Mouse (Mus musculus): ENCODE results near the gene Rpl27. TPM values are rescaled to one million over a fixed set of nuclear protein-coding genes. Genes with fewer than 3 reads are reported as not detected.
"Not testable (repeated sequence)": the region's sequence is repeated elsewhere in the genome, so short reads cannot be mapped to it uniquely, and the experiment has no call there.

The Rpl27 gene
- polyA plus RNA-seq, 1 experiment from 2014 or later, result 185 TPM

DNA sequence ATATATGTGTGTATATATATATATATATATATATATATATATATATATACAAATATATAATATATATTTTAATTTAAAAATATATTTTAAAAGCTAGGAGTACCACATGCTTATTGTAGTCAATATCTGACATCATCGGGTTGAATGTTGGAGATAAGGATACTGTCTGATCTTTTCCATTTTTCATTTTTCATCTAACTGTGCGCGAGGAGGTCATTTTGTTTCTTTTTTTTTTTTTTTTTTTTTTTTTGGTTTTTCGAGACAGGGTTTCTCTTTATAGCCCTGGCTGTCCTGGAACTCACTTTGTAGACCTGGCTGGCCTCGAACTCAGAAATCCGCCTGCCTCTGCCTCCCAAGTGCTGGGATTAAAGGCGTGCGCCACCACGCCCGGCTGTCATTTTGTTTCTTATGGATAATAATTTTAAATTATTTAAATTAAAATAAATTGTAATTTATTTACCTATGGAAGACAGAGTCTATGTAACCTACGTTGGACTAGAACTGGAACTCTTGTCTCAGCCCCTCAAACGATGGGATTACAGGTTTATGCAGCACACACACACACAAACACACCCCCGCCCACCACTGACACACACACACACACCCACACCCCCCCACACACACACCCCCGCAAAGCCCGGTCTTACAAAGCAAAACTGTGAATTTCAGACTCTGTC lies 510 bp upstream of the Rpl27 start:
- H3K4me1 ChIP-seq (ENCODE audit: control insufficient read depth, insufficient read depth, low read length), result peaks cover 14% of the 10 kb centered on the region
- not testable (repeated sequence) for H3K27me3 ChIP-seq (ENCODE audit: control insufficient read depth, insufficient read depth, low read depth, low read length); H3K9me3 ChIP-seq (replicated peaks; ENCODE audit: control insufficient read depth, low read length, poor library complexity, severe bottlenecking); H3K9ac ChIP-seq (ENCODE audit: low read depth, low read length)
- H3K4me2 ChIP-seq (ENCODE audit: low read length), result peak overlapping the region; percentile 49
- WGBS, result 36% methylated on average over 14 of the region's 15 CpGs
- peak overlapping the region; percentile 58; the same call in 1 of the 2 replicates for H3K27ac ChIP-seq (ENCODE audit: low read length)
- ATAC-seq, result peak; percentile 65; the same call in 1 of the 2 replicates
- peaks cover 16% of the 10 kb centered on the region for H3K36me3 ChIP-seq (ENCODE audit: control insufficient read depth, insufficient read depth, low read length)
- peak overlapping the region; percentile 59 for H3K4me3 ChIP-seq (ENCODE audit: low read depth, low read length)

- Histone ChIP-seq H3K4me1 (ENCODE audit: control insufficient read depth, insufficient read depth, low read length) (peaks cover 14% of the 10 kb centered on the region), H3K27ac (ENCODE audit: low read length) (peak overlapping the region; percentile 86), H3K4me3 (ENCODE audit: low read depth, low read length) (peak overlapping the region; percentile 59), H3K27me3 (ENCODE audit: control insufficient read depth, insufficient read depth, low read depth, low read length) (no peaks in the 10 kb centered on the region), H3K4me2 (ENCODE audit: low read length) (peak overlapping the region; percentile 84), H3K9ac (ENCODE audit: low read depth, low read length) (peak overlapping the region; percentile 69), H3K9me3 (replicated peaks; ENCODE audit: control insufficient read depth, low read length, poor library complexity, severe bottlenecking) (no peaks in the 10 kb centered on the region), H3K36me3 (ENCODE audit: control insufficient read depth, insufficient read depth, low read length) (peaks cover 16% of the 10 kb centered on the region)
- ATAC-seq, result peak; percentile 8; the same call in 1 of the 2 replicates
- 1% methylated on average over 14 of the region's 14 CpGs for WGBS
Measured at GRCm38 (mm10) chr11:101442760-101443159, 662 bp downstream of the Rpl27 start.

- Histone ChIP-seq H3K4me1 (ENCODE audit: control insufficient read depth, insufficient read depth, low read length) (peaks cover 14% of the 10 kb centered on the region), H3K9ac (ENCODE audit: low read depth, low read length) (no peak overlapping the region)
Measured at GRCm38 (mm10) chr11:101446319-101446718, 4.2 kb downstream of the Rpl27 start.

DNA sequence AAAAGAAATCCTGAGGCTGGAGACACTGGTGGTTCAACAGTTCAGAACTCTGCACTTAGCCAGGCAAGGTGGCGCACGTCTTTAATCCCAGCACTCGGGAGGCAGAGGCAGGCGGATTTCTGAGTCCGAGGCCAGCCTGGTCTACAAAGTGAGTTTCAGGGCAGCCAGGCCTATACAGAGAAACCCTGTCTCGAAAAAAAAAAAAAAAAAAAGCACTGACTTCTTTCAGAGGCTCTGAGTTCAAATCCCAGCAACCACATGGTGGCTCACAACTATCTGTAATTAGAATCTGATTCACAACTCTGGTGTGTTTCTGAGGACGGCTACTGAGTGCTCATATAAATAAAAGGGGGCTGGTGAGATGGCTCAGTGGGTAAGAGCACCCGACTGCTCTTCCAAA lies 4.8 kb downstream of the Rpl27 start:
- not testable (repeated sequence) for H3K4me2 ChIP-seq (ENCODE audit: low read length)

More at GRCm38 (mm10) chr11:101446319-101446718, 4.2 kb downstream of the Rpl27 start:
- Histone ChIP-seq H3K36me3 (ENCODE audit: control insufficient read depth, insufficient read depth, low read length) (peaks cover 16% of the 10 kb centered on the region), H3K27ac (ENCODE audit: low read length) (no peak overlapping the region), H3K4me2 (ENCODE audit: low read length) (no peak overlapping the region), H3K27me3 (ENCODE audit: control insufficient read depth, insufficient read depth, low read depth, low read length) (no peaks in the 10 kb centered on the region), H3K4me3 (ENCODE audit: low read depth, low read length) (no peak overlapping the region), H3K9me3 (replicated peaks; ENCODE audit: control insufficient read depth, low read length, poor library complexity, severe bottlenecking) (no peaks in the 10 kb centered on the region)
- WGBS, result 93% methylated on average over 1 of the region's 1 CpGs
- no peak for ATAC-seq

DNA sequence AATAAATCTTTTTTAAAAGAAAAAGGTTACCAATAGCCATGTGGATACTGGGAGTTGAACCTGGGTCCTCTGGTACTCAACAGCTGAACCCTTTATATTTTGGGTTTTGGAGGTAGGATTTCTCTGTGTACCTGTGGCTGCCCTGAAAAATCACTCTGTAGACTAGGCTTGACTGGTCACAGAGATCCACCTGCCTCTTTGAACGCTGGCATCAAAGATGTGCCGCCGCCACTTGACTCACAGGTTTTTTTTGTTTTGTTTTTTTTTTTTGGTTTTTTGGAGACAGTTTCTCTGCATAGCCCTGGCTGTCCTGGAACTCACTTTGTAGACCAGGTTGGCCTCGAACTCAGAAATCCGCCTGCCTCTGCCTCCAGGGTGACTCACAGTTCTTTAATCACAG lies 5.7 kb downstream of the Rpl27 start:
- Histone ChIP-seq H3K9me3 (replicated peaks; ENCODE audit: control insufficient read depth, low read length, poor library complexity, severe bottlenecking) (no peaks in the 10 kb centered on the region), H3K4me1 (ENCODE audit: control insufficient read depth, insufficient read depth, low read length) (peaks cover 14% of the 10 kb centered on the region), H3K27ac (ENCODE audit: low read length) (no peak overlapping the region), H3K4me3 (ENCODE audit: low read depth, low read length) (no peak overlapping the region), H3K36me3 (ENCODE audit: control insufficient read depth, insufficient read depth, low read length) (peaks cover 16% of the 10 kb centered on the region), H3K9ac (ENCODE audit: low read depth, low read length) (no peak overlapping the region), H3K4me2 (ENCODE audit: low read length) (no peak overlapping the region), H3K27me3 (ENCODE audit: control insufficient read depth, insufficient read depth, low read depth, low read length) (no peaks in the 10 kb centered on the region)
- ATAC-seq, result no peak
- 87% methylated on average over 5 of the region's 5 CpGs for WGBS

More for the DNA sequence above, 4.8 kb downstream of the Rpl27 start:
- H3K4me3 ChIP-seq (ENCODE audit: low read depth, low read length); H3K9me3 ChIP-seq (replicated peaks; ENCODE audit: control insufficient read depth, low read length, poor library complexity, severe bottlenecking); H3K9ac ChIP-seq (ENCODE audit: low read depth, low read length); H3K27ac ChIP-seq (ENCODE audit: low read length); H3K27me3 ChIP-seq (ENCODE audit: control insufficient read depth, insufficient read depth, low read depth, low read length); ATAC-seq: not testable (repeated sequence)
- peaks cover 16% of the 10 kb centered on the region for H3K36me3 ChIP-seq (ENCODE audit: control insufficient read depth, insufficient read depth, low read length)
- 94% methylated on average over 8 of the region's 8 CpGs for WGBS
- H3K4me1 ChIP-seq (ENCODE audit: control insufficient read depth, insufficient read depth, low read length), result peaks cover 14% of the 10 kb centered on the region

DNA sequence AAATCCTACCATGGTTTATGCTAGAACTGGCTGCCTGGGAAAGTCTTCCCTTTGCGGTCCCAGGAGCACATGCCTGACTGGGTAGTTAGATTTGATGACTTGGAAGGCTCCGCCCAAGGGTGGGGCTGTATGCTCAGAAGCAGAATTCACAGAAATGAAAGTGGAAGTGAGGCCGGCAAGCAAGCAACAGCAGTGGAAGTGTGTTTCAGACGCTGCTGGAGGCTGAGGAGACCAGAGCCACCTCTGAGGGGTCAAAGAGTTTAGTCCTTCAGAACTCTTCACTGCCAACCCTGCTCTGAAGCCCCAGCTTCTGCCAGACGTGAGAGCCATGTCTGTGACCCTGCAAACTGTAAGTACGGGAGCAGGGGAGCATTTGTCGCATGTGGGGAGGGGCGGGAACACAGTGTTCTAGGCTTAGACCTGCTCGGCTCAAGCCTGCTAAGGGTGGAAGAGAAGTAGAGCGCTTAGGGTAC lies 6.2 kb downstream of the Rpl27 start, which contains the start of gene Ifi35:
Gene Ifi35 (plus strand): TSS at position 134 of the 473 bp plus-strand sequence.
- Histone ChIP-seq H3K4me1 (ENCODE audit: control insufficient read depth, insufficient read depth, low read length) (peaks cover 10% of the 10 kb centered on the region), H3K9ac (ENCODE audit: low read depth, low read length) (no peak within 1 kb of the TSS), H3K4me2 (ENCODE audit: low read length) (peak within 1 kb of the TSS; percentile 19; the same call in 1 of the 2 replicates), H3K27me3 (ENCODE audit: control insufficient read depth, insufficient read depth, low read depth, low read length) (no peaks in the 10 kb centered on the region), H3K27ac (ENCODE audit: low read length) (no peak within 1 kb of the TSS), H3K4me3 (ENCODE audit: low read depth, low read length) (peak within 1 kb of the TSS; percentile 11), H3K36me3 (ENCODE audit: control insufficient read depth, insufficient read depth, low read length) (peaks cover 16% of the 10 kb centered on the region), H3K9me3 (replicated peaks; ENCODE audit: control insufficient read depth, low read length, poor library complexity, severe bottlenecking) (no peaks in the 10 kb centered on the region)
- 44% methylated on average over 10 of the region's 10 CpGs for WGBS
- no peak for ATAC-seq

GRCm38 (mm10) chr11:101448899-101449298 lies 6.8 kb downstream of the Rpl27 start:
- WGBS, result 86% methylated on average over 4 of the region's 4 CpGs
- no peak overlapping the region for H3K4me2 ChIP-seq (ENCODE audit: low read length)
- no peak for ATAC-seq

GRCm38 (mm10) chr11:101449596-101449995 lies 7.5 kb downstream of the Rpl27 start:
- ATAC-seq; H3K9me3 ChIP-seq (replicated peaks; ENCODE audit: control insufficient read depth, low read length, poor library complexity, severe bottlenecking); H3K36me3 ChIP-seq (ENCODE audit: control insufficient read depth, insufficient read depth, low read length); H3K4me3 ChIP-seq (ENCODE audit: low read depth, low read length); H3K4me2 ChIP-seq (ENCODE audit: low read length); H3K9ac ChIP-seq (ENCODE audit: low read depth, low read length); H3K27me3 ChIP-seq (ENCODE audit: control insufficient read depth, insufficient read depth, low read depth, low read length); H3K27ac ChIP-seq (ENCODE audit: low read length); H3K4me1 ChIP-seq (ENCODE audit: control insufficient read depth, insufficient read depth, low read length): not testable (repeated sequence)
- 86% methylated on average over 4 of the region's 4 CpGs for WGBS

More at GRCm38 (mm10) chr11:101448899-101449298, 6.8 kb downstream of the Rpl27 start:
- Histone ChIP-seq H3K36me3 (ENCODE audit: control insufficient read depth, insufficient read depth, low read length) (peaks cover 12% of the 10 kb centered on the region), H3K27ac (ENCODE audit: low read length) (no peak overlapping the region), H3K27me3 (ENCODE audit: control insufficient read depth, insufficient read depth, low read depth, low read length) (no peaks in the 10 kb centered on the region), H3K4me1 (ENCODE audit: control insufficient read depth, insufficient read depth, low read length) (peaks cover 4% of the 10 kb centered on the region; the same call in 1 of the 2 replicates), H3K4me3 (ENCODE audit: low read depth, low read length) (no peak overlapping the region), H3K9me3 (replicated peaks; ENCODE audit: control insufficient read depth, low read length, poor library complexity, severe bottlenecking) (no peaks in the 10 kb centered on the region), H3K9ac (ENCODE audit: low read depth, low read length) (no peak overlapping the region)

DNA sequence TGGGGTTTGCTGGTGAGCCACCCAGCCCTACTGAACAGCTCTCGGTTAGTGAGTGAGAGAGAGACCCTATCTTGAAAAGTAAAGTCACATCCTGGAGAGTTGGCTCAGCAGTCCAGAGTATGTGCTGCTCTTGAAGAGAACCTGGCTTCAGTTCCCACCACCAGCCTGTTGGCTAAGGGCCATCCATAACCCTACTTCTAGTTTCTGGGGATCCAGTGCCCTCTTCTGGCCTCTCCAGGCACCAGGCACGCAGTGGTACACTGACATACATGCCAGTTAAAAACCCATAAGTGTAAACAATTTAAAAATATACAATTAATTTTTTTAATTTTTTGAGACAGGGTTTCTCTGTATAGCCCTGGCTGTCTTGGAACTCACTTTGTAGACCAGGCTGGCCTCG lies 8.3 kb downstream of the Rpl27 start:
- no peaks in the 10 kb centered on the region for H3K27me3 ChIP-seq (ENCODE audit: control insufficient read depth, insufficient read depth, low read depth, low read length)
- no peak overlapping the region for H3K4me2 ChIP-seq (ENCODE audit: low read length)
- H3K4me3 ChIP-seq (ENCODE audit: low read depth, low read length), result no peak overlapping the region
- no peaks in the 10 kb centered on the region for H3K36me3 ChIP-seq (ENCODE audit: control insufficient read depth, insufficient read depth, low read length)
- no peak overlapping the region for H3K9ac ChIP-seq (ENCODE audit: low read depth, low read length)
- H3K9me3 ChIP-seq (replicated peaks; ENCODE audit: control insufficient read depth, low read length, poor library complexity, severe bottlenecking), result no peaks in the 10 kb centered on the region
- no peaks in the 10 kb centered on the region for H3K4me1 ChIP-seq (ENCODE audit: control insufficient read depth, insufficient read depth, low read length)
- no peak overlapping the region for H3K27ac ChIP-seq (ENCODE audit: low read length)
- no peak for ATAC-seq
- WGBS, result 82% methylated on average over 3 of the region's 3 CpGs

All from midbrain, embryonic 16.5 days (tissue).